In the genomic region with DNA sequence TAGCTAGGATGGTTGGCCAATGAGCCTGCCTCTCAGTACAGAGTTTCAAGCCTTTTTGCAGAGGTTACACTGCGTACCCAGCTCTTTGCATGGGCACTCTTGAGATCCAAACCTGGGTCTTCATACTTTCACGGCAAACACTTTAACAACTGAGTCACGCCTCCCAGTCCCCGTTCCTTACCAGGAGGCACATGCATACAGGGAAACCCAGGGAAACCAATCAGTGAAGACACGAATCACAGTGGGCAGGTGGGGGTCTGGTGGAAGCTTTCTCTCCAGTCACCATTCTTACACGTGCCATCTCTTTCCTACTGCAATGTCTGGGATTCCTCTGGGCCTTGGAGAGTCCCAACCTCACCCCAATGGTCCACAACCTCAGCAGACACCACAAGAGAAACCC, we compare ENCODE assay signal across 20 mouse cellular contexts. TPM values are rescaled to one million over a fixed set of nuclear protein-coding genes. Genes with fewer than 3 reads are reported as not detected.
A peak's percentile ranks its signal among the peaks of the same experiment; 100 is the strongest.
DNase-seq lines count a peak whose midpoint lies in the region; ATAC-seq and TF ChIP-seq lines count a peak whose summit lies in the region.
"Had no signal": no experiment of that assay in that cellular context is flagged by ENCODE, and none has a peak within 500 bp of the region (broad histone marks: within the 10 kb centered on the region; RNA-seq: fewer than 3 reads in every experiment).

No protein-coding gene starts in this region.

- peaks cover 34% of the 10 kb centered on the region for H3K4me1 ChIP-seq in heart, postnatal 0 days (ENCODE audit: control insufficient read depth, insufficient read depth)
- H3K4me1 ChIP-seq in heart, embryonic 10.5 days = peaks cover 44% of the 10 kb centered on the region
- peaks cover 38% of the 10 kb centered on the region for H3K4me1 ChIP-seq in liver, postnatal 0 days (ENCODE audit: insufficient read depth)

- H3K36me3 ChIP-seq in heart, postnatal 0 days (replicated peaks; ENCODE audit: control insufficient read depth, insufficient read depth, low read length) = peaks cover 6% of the 10 kb centered on the region; the same call in 1 of the 2 replicates
- peaks cover 2% of the 10 kb centered on the region for H3K36me3 ChIP-seq in heart, embryonic 10.5 days
- peaks cover 5% of the 10 kb centered on the region for H3K36me3 ChIP-seq in liver, postnatal 0 days (replicated peaks; ENCODE audit: insufficient read depth, low read length)
- H3K36me3 ChIP-seq in splenic B cell, adult 2 months (ENCODE audit: control insufficient read depth, insufficient read depth, low read length, poor library complexity, severe bottlenecking) = no peaks in the 10 kb centered on the region

- H3K4me2 ChIP-seq in heart, postnatal 0 days (ENCODE audit: low read depth, low read length) = no peak overlapping the region
- H3K4me2 ChIP-seq in liver, postnatal 0 days (ENCODE audit: low read depth, low read length) = no peak overlapping the region

- H3K4me3 ChIP-seq in heart, postnatal 0 days (ENCODE audit: low read depth, low read length) = no peak overlapping the region
- H3K4me3 ChIP-seq in heart, embryonic 10.5 days = no peak overlapping the region
- H3K4me3 ChIP-seq in liver, postnatal 0 days (ENCODE audit: low read depth, low read length) = no peak overlapping the region

- WGBS in heart, postnatal 0 days = 94% methylated on average over 6 of the region's 6 CpGs
- 89% methylated on average over 6 of the region's 6 CpGs for WGBS in heart, embryonic 10.5 days
- WGBS in liver, postnatal 0 days (ENCODE audit: insufficient replicate concordance) = 90% methylated on average over 6 of the region's 6 CpGs

- no peak for TF ChIP-seq CTCF in heart, postnatal 0 days (IDR thresholded peaks at IDR 0.05; ENCODE audit: low read depth)
- TF ChIP-seq CTCF in liver, postnatal 0 days (IDR thresholded peaks at IDR 0.05; ENCODE audit: low read depth) = no peak

- ATAC-seq in heart, postnatal 0 days (ENCODE audit: insufficient read depth, low read depth) = no peak
- ATAC-seq in liver, postnatal 0 days = no peak
- ATAC-seq: activated CD4-positive, CD25-positive, alpha-beta regulatory T cell, adult 4 months; CD4-positive, CD25-positive, alpha-beta regulatory T cell, adult 4 months; Patski had no signal

- no peaks in the 10 kb centered on the region for H3K9me3 ChIP-seq in heart, postnatal 0 days (replicated peaks; ENCODE audit: control insufficient read depth, low read length)
- H3K9me3 ChIP-seq in heart, embryonic 10.5 days = no peaks in the 10 kb centered on the region
- H3K9me3 ChIP-seq in liver, postnatal 0 days (ENCODE audit: low read length) = no peaks in the 10 kb centered on the region

- no peaks in the 10 kb centered on the region for H3K27me3 ChIP-seq in heart, postnatal 0 days (ENCODE audit: control insufficient read depth, insufficient read depth, low read length)
- H3K27me3 ChIP-seq in heart, embryonic 10.5 days (ENCODE audit: insufficient read depth, poor library complexity, severe bottlenecking) = no peaks in the 10 kb centered on the region
- H3K27me3 ChIP-seq in liver, postnatal 0 days (ENCODE audit: insufficient read depth, low read length) = no peaks in the 10 kb centered on the region
- no peaks in the 10 kb centered on the region for H3K27me3 ChIP-seq in splenic B cell, adult 2 months (ENCODE audit: control insufficient read depth, insufficient read depth, low read length, poor library complexity, severe bottlenecking)
- H3K27me3 ChIP-seq: CH12.LX, Patski had no signal

- intact Hi-C loops in heart, postnatal 36 days (cut with DNase I) = loop anchor here (2.0 kb wide), 3 partner anchors 13 to 339 kb away; no protein-coding TSS in a partner anchor

- H3K27ac ChIP-seq in heart, postnatal 0 days (ENCODE audit: low read depth) = 0 out of 2 replicates have a peak overlapping the region, but pooled peaks have one; percentile 99
- H3K27ac ChIP-seq in heart, embryonic 10.5 days = no peak overlapping the region
- H3K27ac ChIP-seq in liver, postnatal 0 days (ENCODE audit: low read depth) = 0 out of 2 replicates have a peak overlapping the region, but pooled peaks have one; percentile 22

- no peak overlapping the region for H3K9ac ChIP-seq in heart, postnatal 0 days (replicated peaks; ENCODE audit: low read depth, low read length)
- no peak overlapping the region for H3K9ac ChIP-seq in liver, postnatal 0 days (replicated peaks)

- DNase-seq in heart, adult 11 months = peak; percentile 91
- DNase-seq in heart, postnatal 36 days = no peak
- DNase-seq in heart, postnatal 0 days (ENCODE audit: low spot score) = no peak
- DNase-seq in heart, embryonic 10.5 days (ENCODE audit: low spot score) = no peak
- DNase-seq in liver, postnatal 0 days = no peak
- no peak for DNase-seq in liver
- DNase-seq in splenic B cell, adult 2 months (ENCODE audit: low read depth, low spot score) = peak; percentile 29
- no peak for DNase-seq in natural killer cell, adult 2 months (ENCODE audit: low spot score in 2 of 2)
- DNase-seq: adrenal gland, adult 2 months; adrenal gland, adult 8-10 months; adrenal gland, postnatal 10 days; adrenal gland, postnatal 14 days; adrenal gland, postnatal 25 days; adrenal gland, postnatal 36 days; cerebellum, adult 11 months; cerebellum, adult 11-12 months had no signal

- no peak for TF ChIP-seq EP300 in heart, postnatal 0 days (IDR thresholded peaks at IDR 0.05; ENCODE audit: low read depth)
- no peak for TF ChIP-seq EP300 in liver, postnatal 0 days (IDR thresholded peaks at IDR 0.05; ENCODE audit: low read depth)

RNA-seq across cellular contexts. Expression of a gene that starts 12.1 kb away (rescaled TPM):
- total RNA-seq in heart, postnatal 36 days (2021) = 10 to 100 TPM; 64.3 to 71.2 TPM
- total RNA-seq in heart, postnatal 0 days (2014; rRNA removed; ENCODE audit: low replicate concordance) = 132 and 175 TPM in 2 replicates
- polyA plus RNA-seq in heart, postnatal 0 days (2015; fragmentation: Nextera tagmentation; extraction: Ambion mirVana) = 9.6 and 9.8 TPM in 2 replicates
- polyA plus RNA-seq in heart, embryonic 10.5 days (2016; fragmentation: Nextera tagmentation; extraction: Ambion mirVana) = 4.6 and 6.5 TPM in 2 replicates
- polyA plus RNA-seq in liver, postnatal 0 days (2015; fragmentation: Nextera tagmentation; extraction: Ambion mirVana) = 5.0 and 6.2 TPM in 2 replicates

Comparison
In these comparisons a context has a peak if more than half of its experiments do, and no peak if none do; other contexts are left out.
1. DNase-seq: peak in heart, adult 11 months (single experiment) and splenic B cell, adult 2 months (single experiment); none in heart, postnatal 36 days (0 of 2), heart, postnatal 0 days (single experiment), heart, embryonic 10.5 days (single experiment), liver, postnatal 0 days (single experiment), liver (single experiment) and natural killer cell, adult 2 months (0 of 2).